Mouse (Mus musculus) limb, embryonic 12.5 days (tissue): ENCODE measurements at regions not wholly inside any gene's neighbourhood (a gene's known extent, or its start where the extent isn't known, plus 50 kb on each side); places are given as distances from the start of the nearest gene placed in this dataset.

Experiments
- ATAC-seq: fragments of 200-750 bp; cut with Nextera tagmentation; 2 replicates; pipeline ENCODE4 v1.8.0; 2017; ENCODE audit warnings: low read depth, moderate TSS enrichment; ENCODE audit not compliant: insufficient number of reproducible peaks, insufficient read depth, low FRiP score, low TSS enrichment
- H3K27ac ChIP-seq: fragments of 300-500 bp; sonication (generic); 2 replicates; pipeline ENCODE4 v1.5.1; 2016; ENCODE audit warnings: mild to moderate bottlenecking, moderate library complexity
- H3K27me3 ChIP-seq: fragments of 300-500 bp; sonication (generic); 2 replicates; pipeline ENCODE4 v1.6.1; 2016; ENCODE audit warnings: mild to moderate bottlenecking, moderate library complexity
- H3K36me3 ChIP-seq: fragments of 300-500 bp; sonication (generic); 2 replicates; pipeline ENCODE4 v1.6.1; 2016; ENCODE audit warnings: mild to moderate bottlenecking, moderate library complexity
- H3K4me1 ChIP-seq: fragments of 300-500 bp; sonication (generic); replicated peaks from 2 replicates; pipeline ENCODE4 v1.6.1; 2016
- H3K4me2 ChIP-seq: fragments of 300-500 bp; sonication (generic); 2 replicates; pipeline ENCODE4 v1.6.1; 2016; ENCODE audit warnings: mild to moderate bottlenecking, moderate library complexity
- H3K4me3 ChIP-seq: fragments of 300-500 bp; sonication (generic); replicated peaks from 2 replicates; pipeline ENCODE4 v1.5.1; 2016; ENCODE audit warnings: mild to moderate bottlenecking
- H3K9ac ChIP-seq: fragments of 300-500 bp; sonication (generic); replicated peaks from 2 replicates; pipeline ENCODE4 v1.6.1; 2016; ENCODE audit warnings: mild to moderate bottlenecking, moderate library complexity
- H3K9me3 ChIP-seq: fragments of 300-500 bp; sonication (generic); 2 replicates; pipeline ENCODE4 v1.6.1; 2016; ENCODE audit warnings: mild to moderate bottlenecking, moderate library complexity
- WGBS: fragments of 180-500 bp; shearing (Covaris S2); methylation state at CpG from one replicate; pipeline ENCODE4 v1.1.7; 2016; 5-methylcytosine and 5-hydroxymethylcytosine counted together

- no peak for ATAC-seq
- Histone ChIP-seq H3K27ac (no peak overlapping the region), H3K36me3 (no peaks in the 10 kb centered on the region), H3K4me3 (no peak overlapping the region), H3K4me1 (0 out of 2 replicates have a peak, but pooled peaks cover 5% of the 10 kb centered on the region), H3K9me3 (no peaks in the 10 kb centered on the region), H3K4me2 (no peak overlapping the region), H3K9ac (no peak overlapping the region), H3K27me3 (no peaks in the 10 kb centered on the region)
- 66% methylated on average over 4 of the region's 4 CpGs for WGBS
Observed at GRCm38 (mm10) chr1:73683132-73683888, 440.9 kb downstream of the Tns1 start.

GRCm38 (mm10) chr1:73681697-73682096 is 442.6 kb downstream of the Tns1 start:
- H3K27ac ChIP-seq, result no peak overlapping the region
- WGBS, result 58% methylated on average over 1 of the region's 1 CpGs
- no peaks in the 10 kb centered on the region for H3K27me3 ChIP-seq

GRCm38 (mm10) chr1:73680829-73681228 is 443.4 kb downstream of the Tns1 start:
- Histone ChIP-seq H3K9ac (no peak overlapping the region), H3K9me3 (0 out of 2 replicates have a peak, but pooled peaks cover 2% of the 10 kb centered on the region), H3K4me1 (0 out of 2 replicates have a peak, but pooled peaks cover 5% of the 10 kb centered on the region), H3K27me3 (no peaks in the 10 kb centered on the region), H3K27ac (no peak overlapping the region), H3K4me2 (no peak overlapping the region), H3K36me3 (no peaks in the 10 kb centered on the region), H3K4me3 (no peak overlapping the region)
- no peak for ATAC-seq
- 94% methylated on average over 3 of the region's 3 CpGs for WGBS

More at GRCm38 (mm10) chr1:73681697-73682096, 442.6 kb downstream of the Tns1 start:
- Histone ChIP-seq H3K4me3 (no peak overlapping the region), H3K9ac (no peak overlapping the region), H3K9me3 (no peaks in the 10 kb centered on the region), H3K4me2 (no peak overlapping the region), H3K36me3 (no peaks in the 10 kb centered on the region), H3K4me1 (0 out of 2 replicates have a peak, but pooled peaks cover 5% of the 10 kb centered on the region)
- ATAC-seq, result no peak

- Histone ChIP-seq H3K4me3 (no peak overlapping the region), H3K27ac (no peak overlapping the region), H3K36me3 (no peaks in the 10 kb centered on the region), H3K4me1 (no peaks in the 10 kb centered on the region), H3K27me3 (no peaks in the 10 kb centered on the region), H3K4me2 (no peak overlapping the region), H3K9me3 (0 out of 2 replicates have a peak, but pooled peaks cover 5% of the 10 kb centered on the region), H3K9ac (no peak overlapping the region)
- 92% methylated on average over 1 of the region's 1 CpGs for WGBS
- ATAC-seq, result no peak
Observed at GRCm38 (mm10) chr1:73673851-73674235, 450.4 kb downstream of the Tns1 start.

- no peaks in the 10 kb centered on the region for H3K27me3 ChIP-seq
- H3K9me3 ChIP-seq, result 0 out of 2 replicates have a peak, but pooled peaks cover 5% of the 10 kb centered on the region
- H3K36me3 ChIP-seq, result no peaks in the 10 kb centered on the region
- no peak overlapping the region for H3K4me3 ChIP-seq
- 55% methylated on average over 4 of the region's 4 CpGs for WGBS
- H3K9ac ChIP-seq, result no peak overlapping the region
- no peak for ATAC-seq
- no peak overlapping the region for H3K27ac ChIP-seq
- H3K4me2 ChIP-seq, result no peak overlapping the region
- H3K4me1 ChIP-seq, result no peaks in the 10 kb centered on the region
Observed at GRCm38 (mm10) chr1:73673191-73673850, 450.9 kb downstream of the Tns1 start.

DNA sequence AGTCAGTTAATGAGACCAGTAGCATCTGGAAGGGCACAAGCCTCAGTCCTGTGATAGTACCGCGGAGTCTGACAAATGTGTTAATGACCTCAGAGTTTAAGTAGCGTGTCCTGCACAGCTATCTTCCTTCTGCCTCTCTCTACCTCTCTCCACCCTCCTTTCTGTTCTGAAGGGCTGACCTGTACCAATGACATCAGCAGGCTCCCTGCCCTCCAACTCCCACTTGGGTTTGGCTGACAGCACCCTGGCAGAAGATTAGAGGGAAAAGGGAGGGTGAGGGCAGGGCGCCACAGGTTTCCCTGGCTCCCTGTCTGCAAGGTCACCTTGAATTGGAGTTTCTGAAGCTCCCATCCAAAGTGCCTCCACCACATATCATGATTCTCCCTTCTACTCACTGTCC is 452.0 kb downstream of the Tns1 start:
- no peak for ATAC-seq
- 86% methylated on average over 4 of the region's 4 CpGs for WGBS

GRCm38 (mm10) chr1:73668691-73669090 is 455.6 kb downstream of the Tns1 start:
- Histone ChIP-seq H3K27ac (no peak overlapping the region), H3K36me3 (no peaks in the 10 kb centered on the region), H3K9me3 (no peaks in the 10 kb centered on the region), H3K4me1 (no peaks in the 10 kb centered on the region), H3K27me3 (no peaks in the 10 kb centered on the region), H3K9ac (no peak overlapping the region), H3K4me2 (no peak overlapping the region), H3K4me3 (no peak overlapping the region)
- 75% methylated on average over 2 of the region's 2 CpGs for WGBS
- no peak for ATAC-seq

More for the DNA sequence above, 452.0 kb downstream of the Tns1 start:
- Histone ChIP-seq H3K27me3 (no peaks in the 10 kb centered on the region), H3K27ac (no peak overlapping the region), H3K9ac (no peak overlapping the region), H3K4me3 (no peak overlapping the region), H3K36me3 (no peaks in the 10 kb centered on the region), H3K9me3 (0 out of 2 replicates have a peak, but pooled peaks cover 5% of the 10 kb centered on the region), H3K4me1 (no peaks in the 10 kb centered on the region), H3K4me2 (no peak overlapping the region)

- H3K9me3 ChIP-seq, result no peaks in the 10 kb centered on the region
- no peak for ATAC-seq
- no peak overlapping the region for H3K27ac ChIP-seq
- H3K4me1 ChIP-seq, result no peaks in the 10 kb centered on the region
- H3K27me3 ChIP-seq, result no peaks in the 10 kb centered on the region
- WGBS, result 42% methylated on average over 1 of the region's 1 CpGs
- H3K9ac ChIP-seq, result no peak overlapping the region
- no peak overlapping the region for H3K4me2 ChIP-seq
- H3K4me3 ChIP-seq, result no peak overlapping the region
- H3K36me3 ChIP-seq, result no peaks in the 10 kb centered on the region
Observed at GRCm38 (mm10) chr1:73663546-73663945, 460.7 kb downstream of the Tns1 start.

- H3K36me3 ChIP-seq, result no peaks in the 10 kb centered on the region
- no peak overlapping the region for H3K27ac ChIP-seq
- no peaks in the 10 kb centered on the region for H3K9me3 ChIP-seq
- no peak for ATAC-seq
- H3K9ac ChIP-seq, result no peak overlapping the region
- WGBS, result 70% methylated on average over 3 of the region's 3 CpGs
- peaks cover 22% of the 10 kb centered on the region for H3K4me1 ChIP-seq
- H3K27me3 ChIP-seq, result no peaks in the 10 kb centered on the region
- no peak overlapping the region for H3K4me3 ChIP-seq
- no peak overlapping the region for H3K4me2 ChIP-seq
Observed at GRCm38 (mm10) chr1:73645011-73645410, 479.2 kb downstream of the Tns1 start.

DNA sequence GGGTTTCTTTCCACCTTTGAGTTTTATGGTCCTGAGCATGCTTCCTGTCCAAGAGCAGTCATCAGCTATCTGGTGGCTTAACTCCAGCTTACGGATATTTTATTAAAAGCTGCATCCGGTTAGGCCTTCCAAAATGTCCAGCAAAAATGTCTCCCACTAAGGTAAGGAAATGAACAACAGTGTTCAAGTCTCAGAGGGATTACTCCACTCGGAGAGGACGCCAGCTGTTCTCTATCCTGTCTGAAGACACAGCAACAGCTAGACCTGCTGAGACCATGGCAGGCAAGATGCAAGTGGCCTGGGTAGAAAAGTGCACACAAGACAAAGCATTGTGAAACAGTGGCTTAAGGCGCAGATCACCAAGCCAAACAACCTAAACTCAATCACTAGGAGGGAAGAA is 479.9 kb downstream of the Tns1 start:
- no peak for ATAC-seq
- WGBS, result 51% methylated on average over 5 of the region's 5 CpGs
- Histone ChIP-seq H3K4me1 (peaks cover 22% of the 10 kb centered on the region), H3K27me3 (no peaks in the 10 kb centered on the region), H3K9me3 (no peaks in the 10 kb centered on the region), H3K4me2 (no peak overlapping the region), H3K27ac (0 out of 2 replicates have a peak overlapping the region, but pooled peaks have one; percentile 47), H3K4me3 (no peak overlapping the region), H3K9ac (no peak overlapping the region), H3K36me3 (no peaks in the 10 kb centered on the region)

DNA sequence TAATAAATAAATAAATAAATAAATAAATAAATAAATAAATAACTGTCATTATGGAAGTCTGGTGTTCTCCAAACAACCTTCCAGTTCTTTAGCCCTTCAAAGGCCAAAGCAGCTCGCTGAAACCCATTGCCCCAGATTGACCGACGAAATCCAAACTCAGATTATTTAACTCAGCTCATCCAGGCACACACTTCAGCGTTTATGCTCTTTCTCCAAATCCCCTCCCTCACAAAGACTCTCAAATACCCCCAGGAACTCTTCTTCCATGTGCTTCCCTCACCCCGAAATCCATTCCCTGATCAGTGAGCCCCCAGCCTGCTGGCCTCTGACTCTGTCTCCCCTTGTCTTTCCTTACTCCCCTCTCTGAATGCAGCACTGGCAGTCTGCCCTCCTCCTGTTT is 480.8 kb downstream of the Tns1 start:
- H3K27ac ChIP-seq, result no peak overlapping the region
- no peaks in the 10 kb centered on the region for H3K36me3 ChIP-seq
- H3K4me3 ChIP-seq, result no peak overlapping the region
- WGBS, result 70% methylated on average over 5 of the region's 5 CpGs
- H3K9ac ChIP-seq, result no peak overlapping the region
- no peaks in the 10 kb centered on the region for H3K27me3 ChIP-seq
- ATAC-seq, result no peak
- H3K4me2 ChIP-seq, result no peak overlapping the region
- H3K9me3 ChIP-seq, result no peaks in the 10 kb centered on the region
- peaks cover 22% of the 10 kb centered on the region for H3K4me1 ChIP-seq
